Mouse (Mus musculus) ES-E14 (cell line): Measurements from ENCODE around the gene Ctse.

Source experiments
- HCFC1 ChIP-seq: IDR thresholded peaks from 2 replicates; pipeline ENCODE4 v1.6.1; 2012; ENCODE audit warnings: low read length, inconsistent platforms, borderline replicate concordance; ENCODE audit not compliant: insufficient read depth
- MAFK ChIP-seq: IDR thresholded peaks from 2 replicates; pipeline ENCODE4 v1.6.1; 2014; ENCODE audit warnings: mild to moderate bottlenecking, low read depth, low read length, inconsistent platforms; ENCODE audit not compliant: insufficient read depth
- ZNF384 ChIP-seq: IDR thresholded peaks from 2 replicates; pipeline ENCODE4 v1.6.1; 2012; ENCODE audit warnings: low read depth, low read length, inconsistent platforms

GRCm38 (mm10) chr1:131652670-131653443 lies 14.8 kb downstream of the Ctse start:
- no peak for TF ChIP-seq HCFC1
- TF ChIP-seq ZNF384, result peak; percentile 56; the same call in 1 of the 2 replicates
- TF ChIP-seq MAFK, result no peak
